Mouse (Mus musculus) frontal cortex, postnatal 14 days (tissue): ENCODE results near the gene Grm1.
A peak's percentile ranks its signal among the peaks of the same experiment; 100 is the strongest.

Experiments used
- DNase-seq, 2 experiments: peaks; one replicate each; pipeline ENCODE4 v3.0.0; 2022; ENCODE audit warnings: low spot score in 2 of 2

Gene Grm1

DNA sequence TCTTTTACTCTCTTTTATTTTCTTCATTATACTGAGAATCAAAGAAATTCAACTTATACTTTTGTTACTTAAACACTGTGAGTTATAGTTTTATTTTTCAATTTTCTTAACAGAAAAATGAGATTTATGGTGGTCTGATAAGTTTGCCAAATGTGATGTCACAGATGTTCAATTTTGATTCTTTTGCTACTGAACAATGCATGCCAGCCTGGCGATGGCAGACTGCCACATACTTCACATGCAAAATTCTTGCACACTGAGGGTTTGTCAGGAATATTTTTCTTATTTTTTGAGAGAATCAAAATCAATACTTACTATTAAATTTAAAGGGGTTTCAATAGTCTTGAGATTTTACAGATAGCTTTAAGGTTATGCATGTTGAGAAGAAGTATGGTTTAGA, 251.0 kb downstream of the Grm1 start:
- DNase-seq = no peak

GRCm38 (mm10) chr10:10827308-10827707, 254.8 kb downstream of the Grm1 start:
- no peak for DNase-seq

- no peak for DNase-seq
Observed at GRCm38 (mm10) chr10:10818061-10818460, 264.1 kb downstream of the Grm1 start.

GRCm38 (mm10) chr10:10814631-10815216, 267.4 kb downstream of the Grm1 start:
- no peak for DNase-seq

DNA sequence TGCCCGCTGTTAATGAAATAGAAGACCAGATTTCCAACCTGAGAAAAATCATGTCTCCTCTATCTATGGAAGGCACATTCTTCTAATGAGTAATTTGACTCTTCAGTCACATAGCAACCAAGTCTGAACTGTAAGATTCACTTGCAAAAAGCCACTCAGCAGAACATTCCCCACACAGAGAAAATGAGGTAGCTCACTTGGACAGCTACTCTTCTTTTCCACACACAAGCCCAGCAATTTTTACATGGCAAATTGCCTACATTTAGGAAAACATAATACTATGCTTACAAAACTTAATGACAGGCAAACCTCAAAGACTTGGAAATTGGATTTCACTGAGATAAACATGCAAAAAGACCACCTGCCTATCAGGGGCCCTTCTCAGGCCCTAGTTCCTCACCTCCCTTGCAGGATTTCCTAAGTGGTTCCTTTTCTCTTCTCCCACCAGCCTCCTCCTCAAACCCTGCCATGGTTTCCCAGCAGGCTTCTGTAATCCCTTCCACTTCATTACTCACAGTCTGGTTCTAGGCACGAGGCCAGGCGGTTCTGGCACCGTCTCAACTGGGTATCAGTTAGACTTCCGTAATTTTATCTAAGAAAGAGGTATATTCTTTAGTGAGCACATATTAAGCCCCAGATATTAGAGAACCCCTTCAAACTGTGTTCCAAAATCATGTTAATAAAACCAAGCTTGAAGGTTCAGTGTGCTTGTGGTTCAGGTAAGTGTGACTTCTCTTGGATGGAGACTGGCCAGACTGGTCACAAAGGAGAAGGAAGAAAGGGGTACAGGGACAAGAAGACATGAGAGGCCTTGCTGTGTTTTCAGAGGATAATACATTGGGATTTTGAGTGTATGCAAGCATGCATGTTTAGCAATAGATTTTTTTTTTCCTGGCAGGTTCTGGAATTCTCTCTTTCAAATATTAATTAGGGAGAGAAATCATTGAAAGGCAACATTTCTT, 269.1 kb downstream of the Grm1 start:
- peak; percentile 28 to 52 for DNase-seq

DNA sequence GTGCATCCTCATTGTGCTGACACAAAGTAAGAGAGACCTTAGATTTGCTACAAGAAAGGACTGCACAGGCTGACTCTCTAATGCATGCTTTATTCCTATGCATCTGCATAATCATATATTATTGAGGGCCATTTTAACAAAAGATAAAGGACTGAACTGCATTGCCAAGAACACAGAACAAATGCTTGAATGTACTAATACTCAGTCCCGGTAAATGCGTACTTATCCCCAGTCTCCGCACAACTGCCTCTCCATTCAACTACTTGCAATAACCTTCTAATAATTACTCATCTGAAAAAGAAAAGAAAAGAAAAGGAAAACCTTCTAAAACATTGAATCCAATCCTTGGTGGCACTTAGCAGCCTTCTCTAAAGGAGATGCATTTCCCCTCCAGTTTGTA, 272.4 kb downstream of the Grm1 start:
- DNase-seq = no peak

- DNase-seq = no peak
Observed at GRCm38 (mm10) chr10:10795321-10795720, 286.8 kb downstream of the Grm1 start.

DNA sequence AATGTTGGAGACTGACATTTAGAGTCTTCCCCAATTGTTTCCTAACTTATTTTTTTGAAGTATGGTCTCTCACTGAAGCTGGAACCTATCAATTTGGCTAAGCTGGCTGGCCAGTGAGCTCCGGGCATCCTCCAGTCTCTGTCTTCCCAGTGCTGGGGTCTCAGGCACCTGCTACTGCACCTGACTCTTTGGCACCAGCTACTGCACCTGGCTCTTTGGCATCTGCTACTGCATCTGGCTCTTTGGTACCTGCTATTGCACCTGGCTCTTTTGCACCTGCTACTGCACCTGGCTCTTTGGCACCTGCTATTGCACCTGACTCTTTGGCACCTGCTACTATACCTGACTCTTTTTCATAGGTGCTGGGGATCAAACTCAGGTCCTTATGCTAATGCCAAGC, 291.7 kb downstream of the Grm1 start:
- DNase-seq = no peak

- no peak for DNase-seq
Observed at GRCm38 (mm10) chr10:10789967-10790366, 292.2 kb downstream of the Grm1 start.

DNA sequence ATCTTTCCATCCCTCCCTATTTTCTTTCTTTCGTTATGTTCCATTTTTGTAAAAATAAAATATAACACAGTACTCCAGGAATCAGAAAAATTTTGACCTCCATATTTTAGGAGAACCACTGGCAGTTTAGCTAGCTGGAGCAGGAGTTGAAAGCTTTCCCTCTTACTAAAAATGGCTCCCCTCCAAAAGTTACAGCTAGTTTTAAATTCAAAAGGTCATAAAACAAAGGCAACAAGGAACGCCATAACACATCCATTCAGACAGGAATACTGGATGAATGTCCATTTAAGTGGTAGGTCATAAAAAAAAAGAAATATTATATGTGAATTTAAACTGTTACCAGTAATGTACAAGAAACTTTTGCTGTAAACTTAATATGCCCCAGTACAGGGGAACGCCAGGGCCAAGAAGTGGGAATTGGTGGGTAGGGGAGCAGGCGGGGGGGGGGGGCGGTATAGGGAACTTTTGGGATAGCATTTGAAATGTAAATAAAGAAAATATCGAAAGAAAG, 294.2 kb downstream of the Grm1 start:
- DNase-seq = no peak

DNA sequence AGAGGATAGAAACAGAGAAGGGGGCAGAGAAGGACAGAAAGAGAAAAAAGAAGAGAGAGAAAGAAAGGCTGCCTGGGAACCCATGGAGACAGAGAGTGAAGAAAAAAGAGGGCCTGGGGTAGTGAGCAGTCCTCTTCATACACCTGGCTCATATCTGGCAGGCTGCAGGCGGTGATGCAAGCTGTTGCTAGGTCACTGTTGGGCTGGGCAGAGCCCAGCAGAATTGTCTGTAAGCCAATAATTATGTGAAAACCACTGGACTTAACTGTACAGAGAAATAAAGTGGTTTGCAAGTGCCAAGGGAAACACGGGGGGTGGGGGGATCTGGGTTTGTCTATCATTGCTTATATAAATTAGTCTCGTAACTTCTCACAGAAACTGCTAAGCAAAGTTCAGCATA, 297.0 kb downstream of the Grm1 start:
- DNase-seq = no peak

DNA sequence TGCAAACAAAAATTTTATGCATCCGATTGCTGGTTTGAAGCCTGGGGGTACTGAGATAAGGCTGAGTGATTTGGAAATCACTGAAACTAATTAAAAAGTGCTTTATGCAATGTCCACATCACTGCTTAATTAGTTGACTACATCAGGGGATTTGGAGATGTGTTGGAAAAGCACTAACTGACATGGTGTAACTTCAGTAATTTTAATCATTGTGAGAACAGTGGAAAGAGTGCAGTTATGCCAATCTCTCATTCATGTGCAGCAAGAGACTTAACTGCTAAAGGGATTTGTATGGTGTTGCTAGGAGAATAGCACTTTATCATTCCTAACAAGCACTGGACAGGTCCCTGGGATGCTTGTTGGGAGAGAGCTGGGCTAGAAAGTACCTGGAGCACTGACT, 307.3 kb downstream of the Grm1 start:
- no peak for DNase-seq

DNA sequence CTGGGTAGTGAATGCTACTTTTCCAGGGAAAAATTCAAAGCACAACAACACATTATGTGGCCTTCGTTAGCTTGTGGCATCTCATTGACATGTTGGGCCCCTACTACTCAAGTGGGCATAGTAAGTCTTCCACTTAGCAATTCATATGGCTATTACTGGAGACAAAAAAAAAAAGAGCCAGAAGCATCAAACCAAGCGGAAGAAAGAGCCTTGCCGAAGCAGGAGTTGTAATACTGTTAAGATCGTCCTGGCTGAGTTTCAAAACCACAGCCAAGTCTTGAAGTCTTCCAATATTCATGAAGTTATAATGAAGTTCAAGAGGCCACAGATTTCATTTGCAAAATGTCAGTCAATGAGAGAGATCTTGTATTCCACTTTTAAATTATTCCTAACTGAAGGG, 319.1 kb downstream of the Grm1 start:
- DNase-seq = no peak

DNA sequence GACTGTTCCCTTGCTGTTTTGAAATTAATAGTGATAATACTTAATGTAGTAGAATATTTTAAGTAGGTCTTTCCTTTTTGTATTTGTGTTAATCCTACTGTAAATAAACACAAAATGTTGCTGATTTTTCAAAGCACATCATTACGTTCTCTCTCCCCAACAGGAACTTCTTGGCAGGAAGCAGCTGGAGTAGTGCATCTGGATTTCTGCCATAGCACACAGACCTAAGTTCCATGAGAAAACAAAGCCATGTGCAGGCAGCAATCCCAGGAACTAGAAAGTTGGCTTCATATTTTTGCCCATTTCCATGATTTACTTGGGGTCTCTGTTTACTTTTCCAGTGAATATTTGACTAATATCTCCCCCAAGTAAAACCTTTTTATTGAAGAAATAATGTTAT, 320.9 kb downstream of the Grm1 start:
- DNase-seq = no peak

GRCm38 (mm10) chr10:10760801-10761200, 321.4 kb downstream of the Grm1 start:
- no peak for DNase-seq

- no peak for DNase-seq
Observed at GRCm38 (mm10) chr10:10751033-10751432, 331.1 kb downstream of the Grm1 start.

GRCm38 (mm10) chr10:10744097-10744496, 338.1 kb downstream of the Grm1 start:
- no peak for DNase-seq

- no peak for DNase-seq
Observed at GRCm38 (mm10) chr10:10742172-10742571, 340.0 kb downstream of the Grm1 start.

DNA sequence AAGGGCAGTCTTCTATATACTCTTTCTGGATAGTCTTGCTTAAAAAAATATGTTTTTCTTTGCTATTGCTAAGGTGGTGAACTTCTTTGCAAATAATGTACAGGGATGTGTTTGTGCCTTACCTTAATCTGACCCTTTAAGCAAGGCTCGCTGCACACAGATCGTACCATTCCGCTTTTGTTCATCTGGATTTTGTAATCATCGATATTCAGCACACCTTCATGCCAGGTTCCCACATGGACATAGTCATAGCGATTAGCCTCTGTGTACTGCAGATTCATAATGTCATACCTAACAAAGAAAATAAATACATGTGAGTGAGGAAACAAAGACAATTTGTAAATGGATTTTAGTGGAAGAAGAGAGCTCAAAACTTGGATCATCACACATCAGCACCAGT, 340.8 kb downstream of the Grm1 start:
- no peak for DNase-seq

DNA sequence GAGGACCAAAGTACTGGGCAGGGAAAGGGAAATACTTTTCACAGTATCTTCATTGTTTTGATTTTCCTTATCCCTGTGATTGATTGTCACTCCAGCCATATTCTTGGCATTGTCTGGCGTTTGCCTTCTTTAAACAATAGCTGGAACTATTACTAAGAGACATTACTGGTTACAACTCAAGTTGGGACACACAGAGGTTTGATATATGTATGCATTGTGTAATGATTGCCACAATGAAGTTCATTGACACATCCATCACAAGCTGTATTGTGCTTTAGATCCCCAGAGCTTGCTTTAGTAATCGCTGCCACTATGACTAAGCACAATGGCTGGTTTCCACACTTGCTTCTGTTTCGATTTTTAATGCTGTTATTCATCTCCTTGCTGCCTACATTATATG, 341.4 kb downstream of the Grm1 start:
- DNase-seq = no peak

DNA sequence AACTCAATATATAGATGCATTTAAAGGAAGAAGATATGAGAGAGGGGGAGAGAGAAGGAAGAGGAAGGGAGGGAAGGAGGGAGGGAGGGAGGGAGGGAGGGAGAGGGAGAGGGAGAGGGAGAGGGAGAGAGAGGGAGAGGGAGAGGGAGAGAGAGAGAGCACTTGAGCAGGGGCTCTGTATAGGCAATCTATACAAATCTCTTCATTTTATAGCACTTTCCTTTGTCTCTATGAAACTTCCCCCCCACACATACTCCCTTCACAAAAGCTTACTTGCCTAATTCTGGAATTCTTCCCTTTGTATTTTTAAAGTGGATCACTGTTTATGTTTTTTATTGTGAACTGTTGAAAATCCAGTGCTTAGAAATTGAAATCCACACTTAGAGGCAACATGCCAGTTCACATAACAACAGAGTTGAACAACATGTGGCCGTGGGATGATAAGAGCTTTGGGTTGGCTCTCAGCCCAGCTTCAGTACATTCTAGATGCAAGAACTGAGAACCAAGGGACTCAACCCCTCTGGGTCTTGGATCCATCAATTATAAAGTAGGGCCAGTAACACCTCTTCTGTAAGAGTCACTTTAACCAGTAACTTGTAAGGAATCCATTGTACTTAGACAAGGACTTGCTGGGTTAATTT, 345.0 kb downstream of the Grm1 start:
- no peak for DNase-seq

GRCm38 (mm10) chr10:10734561-10734960, 347.6 kb downstream of the Grm1 start:
- DNase-seq = no peak

- DNase-seq = no peak
Observed at GRCm38 (mm10) chr10:10733092-10733491, 349.1 kb downstream of the Grm1 start.
